Mouse (Mus musculus) embryonic fibroblast, embryonic 13.5 days (primary cell): ENCODE results near the gene Gm21093. TPM values are rescaled to one million over a fixed set of nuclear protein-coding genes. Genes with fewer than 3 reads are reported as not detected.
"Not testable (repeated sequence)": the region's sequence is repeated elsewhere in the genome, so short reads cannot be mapped to it uniquely, and the experiment has no call there.

Experiments
- H3K27ac ChIP-seq: 2 replicates; pipeline ENCODE4 v1.5.1; 2012; ENCODE audit warnings: low read length, control low read depth, inconsistent platforms; ENCODE audit not compliant: insufficient read depth
- H3K4me1 ChIP-seq: 2 replicates; pipeline ENCODE4 v1.6.1; 2011; ENCODE audit warnings: low read length; ENCODE audit not compliant: control insufficient read depth, insufficient read depth
- H3K4me3 ChIP-seq: 2 replicates; pipeline ENCODE4 v1.5.1; 2011; ENCODE audit warnings: mild to moderate bottlenecking, control low read depth, low read length; ENCODE audit not compliant: insufficient read depth
- polyA plus RNA-seq: library from polyadenylated mRNA; stranded (reverse); fragments of >200 nt; gene quantifications from 2 replicates; pipeline ENCODE4 v1.2.4, GENCODE M21; 2011; ENCODE audit warnings: low read depth; ENCODE audit not compliant: missing spikeins, insufficient read length

Gene Gm21093
- polyA plus RNA-seq: not detected in 2 replicates

- H3K27ac ChIP-seq, H3K4me3 ChIP-seq, H3K4me1 ChIP-seq: not testable (repeated sequence)
These were observed at the start of gene Gm21093 for GRCm38 (mm10) chr4:42034626-42035025. Gene Gm21093 (minus strand): TSS chr4:42034726.

Other genes with a start within 250 kb of the Gm21093 start
- gene Gm21541, start 131.1 kb downstream of the Gm21093 start, polyA plus RNA-seq: not detected in 2 replicates
- gene Gm20878, start 93.2 kb downstream of the Gm21093 start, polyA plus RNA-seq: 1.1 and 1.6 TPM in 2 replicates
- 0.21 TPM in 1 of 2 replicates, not detected in the other for gene Fam205a4, start 68.7 kb downstream of the Gm21093 start, polyA plus RNA-seq
- gene Gm3893, start 56.5 kb upstream of the Gm21093 start, polyA plus RNA-seq: not detected in 2 replicates
- gene Gm13304, start 80.1 kb upstream of the Gm21093 start, polyA plus RNA-seq: not detected in 2 replicates
- not detected in 2 replicates for gene Gm13306, start 118.7 kb upstream of the Gm21093 start, polyA plus RNA-seq
- gene Gm13305, start 133.9 kb upstream of the Gm21093 start, polyA plus RNA-seq: not detected in 2 replicates
- gene Gm10600, start 205.9 kb upstream of the Gm21093 start, polyA plus RNA-seq: not detected in 2 replicates
- not detected in 2 replicates for gene Ccl21b, start 221.0 kb upstream of the Gm21093 start, polyA plus RNA-seq